9 mouse cellular contexts compared by ENCODE assay signal in the genomic region with DNA sequence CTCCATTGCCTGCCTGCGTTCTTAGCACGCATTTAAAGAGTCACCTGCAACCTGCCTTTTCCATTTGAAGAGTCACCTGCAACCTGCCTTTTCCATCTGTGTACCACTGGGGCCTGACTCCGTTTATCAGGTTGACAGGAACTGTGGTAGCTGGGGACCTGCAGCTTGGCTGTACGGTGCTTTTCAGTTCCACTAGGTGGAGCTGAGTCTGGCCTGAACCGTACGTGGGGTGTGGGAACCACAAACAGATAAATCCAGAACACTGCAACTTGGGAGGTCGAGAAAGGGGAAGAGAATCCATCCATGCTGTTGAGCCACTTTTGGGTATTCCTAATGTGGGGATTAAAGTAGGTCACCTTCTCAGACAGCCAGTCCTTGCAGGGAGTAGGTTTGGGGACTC. TPM values are rescaled to one million over a fixed set of nuclear protein-coding genes. Genes with fewer than 3 reads are reported as not detected.
DNase-seq lines count a peak whose midpoint lies in the region; ATAC-seq and TF ChIP-seq lines count a peak whose summit lies in the region.
"Had no signal": no experiment of that assay in that cellular context is flagged by ENCODE, and none has a peak within 500 bp of the region (broad histone marks: within the 10 kb centered on the region; RNA-seq: fewer than 3 reads in every experiment).

No protein-coding gene starts in this region.

- peaks cover 70% of the 10 kb centered on the region for H3K79me2 ChIP-seq in liver, adult 2 months (ENCODE audit: control insufficient read depth, insufficient read depth, low read length)

- no peak for TF ChIP-seq POLR2A in liver, adult 2 months (IDR thresholded peaks at IDR 0.05; ENCODE audit: extremely low read depth, insufficient read depth, low read length)

- 37% methylated on average over 7 of the region's 7 CpGs for WGBS in liver, adult 2 months

- TF ChIP-seq CTCF in liver, adult 2 months (IDR thresholded peaks at IDR 0.05; ENCODE audit: low read depth, low read length) = peak; percentile 71

- H3K9ac ChIP-seq in liver, adult 2 months (ENCODE audit: low read depth, low read length) = no peak overlapping the region

- H3K27ac ChIP-seq in liver, adult 2 months (replicated peaks; ENCODE audit: insufficient read depth, low read depth, low read length) = no peak overlapping the region
- H3K27ac ChIP-seq: macrophage had no signal

- peaks cover 33% of the 10 kb centered on the region for H3K4me1 ChIP-seq in liver, adult 2 months (ENCODE audit: control insufficient read depth, insufficient read depth, low read length)

- no peak overlapping the region for H3K4me3 ChIP-seq in liver, adult 2 months (ENCODE audit: insufficient read depth, low read depth, low read length)

- peak; percentile 20 for DNase-seq in embryo, embryonic 11 days
- no peak for DNase-seq in embryo, embryonic 9.5 days (ENCODE audit: extremely low spot score)
- DNase-seq in right cerebral cortex, adult 18-20 months = peak; percentile 28
- no peak for DNase-seq in right cerebral cortex, postnatal 14 days
- DNase-seq in liver, adult 2 months (ENCODE audit: extremely low read depth, low read depth, low spot score) = no peak
- peak; percentile 22 to 56 for DNase-seq in thymus, postnatal 10 days (ENCODE audit: low spot score in 2 of 2)
- no peak for DNase-seq in left cerebral cortex, postnatal 14 days (ENCODE audit: low spot score in 2 of 2)

- peaks cover 38% of the 10 kb centered on the region for H3K36me3 ChIP-seq in liver, adult 2 months (ENCODE audit: control insufficient read depth, insufficient read depth, low read length)

- intact Hi-C loops in left cerebral cortex, postnatal 14 days (cut with DNase I) = no loop called here

- H3K27me3 ChIP-seq in liver, adult 2 months (ENCODE audit: control insufficient read depth, insufficient read depth, low read length) = no peaks in the 10 kb centered on the region

- no peak for ATAC-seq in erythroid progenitor cell, adult 5-6 weeks (replicated peaks; ENCODE audit: low FRiP score, poor library complexity, severe bottlenecking)

RNA-seq across cellular contexts. Expression of a gene that starts 8.5 kb away (rescaled TPM):
- total RNA-seq in liver, adult 2 months (2014; rRNA removed) = 66.7 and 90.9 TPM in 2 replicates
- polyA plus RNA-seq in liver, adult 2 months (2012; rRNA removed) = 140 and 169 TPM in 2 replicates
- total RNA-seq in erythroid progenitor cell, adult 5-6 weeks (2015; ENCODE audit: low replicate concordance) = 5.0 and 8.8 TPM in 2 replicates
- 6.7 and 9.2 TPM in 2 replicates for total RNA-seq in erythroid progenitor cell, adult 5-6 weeks (2017; ENCODE audit: low replicate concordance)
- 10 to 100 TPM; 40.5 to 45.8 TPM for total RNA-seq in left cerebral cortex, postnatal 14 days (2021)

RNA-seq across cellular contexts. Expression of a gene that starts 34.3 kb away (rescaled TPM):
- total RNA-seq in liver, adult 2 months (2014; rRNA removed) = 33.8 and 34.6 TPM in 2 replicates
- polyA plus RNA-seq in liver, adult 2 months (2012; rRNA removed) = 13.9 and 15.1 TPM in 2 replicates
- 0.72 and 19.3 TPM in 2 replicates for total RNA-seq in erythroid progenitor cell, adult 5-6 weeks (2015; ENCODE audit: low replicate concordance)
- 0.98 and 5.8 TPM in 2 replicates for total RNA-seq in erythroid progenitor cell, adult 5-6 weeks (2017; ENCODE audit: low replicate concordance)
- 1 to 10 TPM; 4.1 to 6.0 TPM for total RNA-seq in left cerebral cortex, postnatal 14 days (2021)

RNA-seq across cellular contexts. Expression of a gene that starts 34.4 kb away (rescaled TPM):
- total RNA-seq in liver, adult 2 months (2014; rRNA removed) = 21.9 and 25.1 TPM in 2 replicates
- 8.7 and 12.7 TPM in 2 replicates for polyA plus RNA-seq in liver, adult 2 months (2012; rRNA removed)
- 4.6 and 15.1 TPM in 2 replicates for total RNA-seq in erythroid progenitor cell, adult 5-6 weeks (2015; ENCODE audit: low replicate concordance)
- total RNA-seq in erythroid progenitor cell, adult 5-6 weeks (2017; ENCODE audit: low replicate concordance) = 6.7 and 24.4 TPM in 2 replicates
- total RNA-seq in left cerebral cortex, postnatal 14 days (2021) = 100 to 1,000 TPM; 103 to 116 TPM

Comparison
In these comparisons a context has a peak if more than half of its experiments do, and no peak if none do; other contexts are left out.
1. DNase-seq: peak in embryo, embryonic 11 days (single experiment), right cerebral cortex, adult 18-20 months (single experiment) and thymus, postnatal 10 days (2 of 2); none in embryo, embryonic 9.5 days (single experiment), right cerebral cortex, postnatal 14 days (single experiment), liver, adult 2 months (single experiment) and left cerebral cortex, postnatal 14 days (0 of 2).